Mouse (Mus musculus) kidney, adult 11 months (tissue): ENCODE measurements around the gene Grem2.

Experiments
- DNase-seq: peaks from one replicate; pipeline ENCODE4 v3.0.0; 2022

Grem2 gene

DNA sequence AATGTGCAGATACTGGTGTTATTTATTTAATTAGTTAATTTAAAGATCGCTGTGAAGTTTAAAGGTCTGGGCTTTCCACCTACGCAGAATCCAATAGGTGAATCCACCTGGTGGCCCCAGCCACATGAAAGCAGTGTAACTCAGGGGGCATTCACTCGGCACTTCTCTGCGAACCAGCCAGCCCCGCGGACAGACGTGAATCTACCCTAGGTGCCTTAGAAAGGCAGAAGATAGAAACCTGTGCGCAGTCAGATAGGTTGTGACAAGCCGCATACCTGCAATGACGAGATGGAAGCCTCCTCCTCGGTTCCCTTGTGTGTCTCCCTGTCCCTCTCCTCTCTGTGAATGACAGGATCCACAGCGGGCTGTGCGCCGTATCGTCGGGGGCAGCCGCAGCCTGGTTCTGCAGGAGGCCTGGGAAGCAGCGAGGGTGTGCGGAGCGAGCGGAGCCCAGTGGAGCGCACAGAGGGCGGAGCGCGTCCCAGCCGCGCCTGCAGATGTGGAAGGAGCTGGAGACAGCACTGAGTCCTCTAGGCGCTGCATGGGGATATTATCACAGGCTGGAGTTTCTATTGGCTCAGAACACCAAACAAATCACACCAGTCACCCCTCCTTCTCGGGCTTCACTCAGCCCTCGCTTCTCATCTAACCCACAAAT is at the start of gene Grem2:
Grem2 (minus strand) TSS at position 522 of the 658 bp plus-strand sequence.
- no peak for DNase-seq

DNA sequence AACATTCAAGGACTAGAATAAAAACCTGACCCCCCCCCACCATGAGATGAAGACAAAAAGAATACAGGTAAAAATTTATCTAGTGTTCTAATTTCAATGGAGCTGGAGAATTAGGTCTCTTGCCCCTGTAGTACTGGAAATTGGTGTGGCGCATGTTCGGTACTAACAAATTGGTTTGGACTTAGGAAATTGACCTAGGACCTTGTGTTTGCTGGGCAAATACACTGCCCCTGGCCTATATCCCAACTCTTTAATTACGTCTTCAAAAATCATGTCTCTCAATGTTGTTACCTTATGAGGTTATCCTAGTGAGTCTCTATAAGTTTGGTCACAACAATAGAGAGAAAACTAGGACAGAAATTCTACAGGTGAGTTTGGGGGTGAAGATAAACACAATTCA is 38.2 kb upstream of the Grem2 start:
- no peak for DNase-seq

DNA sequence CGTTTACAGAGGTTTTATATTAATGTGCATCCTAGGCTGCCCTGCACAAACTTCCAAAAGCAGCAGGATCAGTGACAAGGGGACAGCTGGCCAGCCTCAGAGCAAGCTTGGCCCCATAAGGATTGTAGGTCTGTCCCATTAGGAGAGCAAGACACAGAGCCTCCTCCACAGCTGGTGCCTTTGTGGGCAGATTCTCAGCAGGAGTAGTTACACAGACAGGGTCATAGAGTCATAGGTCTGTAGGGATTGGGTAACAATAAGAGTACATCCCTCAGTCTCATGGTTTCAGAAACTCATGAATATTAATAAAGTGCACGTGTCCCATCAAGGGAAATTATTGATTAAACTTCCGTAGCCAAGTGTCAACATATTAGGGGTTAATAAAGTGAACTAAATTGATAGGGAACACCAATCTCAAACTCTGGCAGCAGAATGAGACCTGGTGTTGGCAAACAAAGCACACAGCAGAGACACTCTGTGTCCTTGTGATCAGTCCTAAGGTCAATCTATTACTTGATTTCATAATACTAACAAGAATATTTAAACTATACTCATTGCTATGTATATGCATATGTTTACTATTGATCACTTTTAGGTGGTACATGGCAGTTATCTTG is 9.5 kb upstream of the Grem2 start:
- DNase-seq: no peak

DNA sequence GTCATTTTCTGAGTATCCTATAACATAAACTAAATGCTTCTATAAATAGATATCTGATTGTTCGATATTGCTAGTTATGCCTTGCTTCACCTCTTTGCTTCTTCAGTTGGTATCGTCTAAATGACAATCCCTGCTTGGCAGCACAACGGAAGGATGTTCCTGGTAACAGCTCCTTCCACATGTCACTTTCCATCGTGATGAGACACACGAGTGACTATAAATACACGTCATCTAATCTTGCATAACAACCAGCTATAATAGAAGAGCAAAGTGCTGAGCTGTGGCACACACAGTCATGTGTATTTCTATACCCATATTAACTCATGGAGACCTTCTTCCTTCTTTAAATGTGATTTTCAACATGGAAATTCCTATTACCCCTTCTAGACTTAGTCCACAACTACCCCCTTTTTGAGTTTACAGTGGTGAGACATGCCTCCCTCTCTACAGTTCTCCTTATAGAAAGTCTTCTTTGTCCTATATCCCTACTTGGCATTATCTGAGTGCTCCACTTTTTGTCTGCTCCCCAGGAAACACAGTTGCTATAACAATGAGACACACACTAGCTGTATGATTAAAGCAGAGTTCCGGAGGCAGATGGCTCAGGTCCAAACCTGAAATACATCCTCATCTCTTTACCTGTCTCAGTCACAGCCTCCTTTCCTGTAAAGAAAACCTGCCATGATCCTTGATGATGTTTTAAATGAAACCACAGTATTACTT is 8.0 kb upstream of the Grem2 start:
- no peak for DNase-seq

DNA sequence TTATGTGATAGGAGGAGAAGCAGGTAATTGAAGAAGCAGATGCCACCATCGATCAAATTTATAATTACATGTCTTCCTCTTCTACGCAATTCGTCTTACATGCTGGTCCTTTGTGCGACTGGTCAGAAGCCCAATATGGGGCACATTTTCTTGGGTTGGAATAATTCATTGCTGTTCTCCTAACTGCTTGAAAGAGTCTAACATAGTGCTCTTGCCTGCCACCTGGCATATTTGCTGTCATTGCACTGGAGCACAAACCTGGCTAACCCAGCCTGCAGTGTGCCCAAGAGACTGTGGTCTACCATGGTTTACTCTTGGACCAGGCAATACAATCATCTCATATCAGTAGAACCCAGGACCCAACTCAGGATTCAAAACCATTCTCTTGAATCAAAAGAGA is 2.7 kb downstream of the Grem2 start:
- DNase-seq: no peak

DNA sequence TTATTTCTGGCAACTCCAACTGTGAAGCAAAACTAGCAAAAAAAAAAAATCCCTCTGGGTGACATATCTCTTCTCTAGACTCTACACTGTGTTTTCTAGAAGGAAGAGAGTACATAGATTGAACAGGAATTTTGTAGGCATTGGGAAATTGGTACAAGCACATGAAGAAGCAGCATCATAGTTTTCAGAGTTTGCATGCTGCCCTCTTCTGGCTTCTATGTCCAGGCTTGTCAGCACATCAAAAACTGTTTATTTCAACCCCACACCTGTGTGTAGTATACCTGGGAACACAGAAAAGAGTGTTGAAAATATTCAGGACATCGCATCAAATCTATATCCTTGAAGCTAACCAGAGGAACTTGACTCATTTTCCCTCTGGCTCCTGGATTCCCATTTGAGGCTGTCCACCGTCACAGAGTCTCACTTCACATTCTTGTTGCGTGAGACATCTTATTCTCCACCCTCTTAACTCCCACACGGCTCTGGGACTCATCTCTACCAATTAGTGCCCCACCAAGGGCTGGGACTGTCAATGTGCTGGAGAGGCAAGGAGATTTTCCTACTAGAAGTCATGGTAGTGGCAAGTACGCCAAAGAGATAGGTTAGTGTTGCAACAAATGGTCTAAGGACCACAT is 3.3 kb downstream of the Grem2 start:
- no peak for DNase-seq

DNA sequence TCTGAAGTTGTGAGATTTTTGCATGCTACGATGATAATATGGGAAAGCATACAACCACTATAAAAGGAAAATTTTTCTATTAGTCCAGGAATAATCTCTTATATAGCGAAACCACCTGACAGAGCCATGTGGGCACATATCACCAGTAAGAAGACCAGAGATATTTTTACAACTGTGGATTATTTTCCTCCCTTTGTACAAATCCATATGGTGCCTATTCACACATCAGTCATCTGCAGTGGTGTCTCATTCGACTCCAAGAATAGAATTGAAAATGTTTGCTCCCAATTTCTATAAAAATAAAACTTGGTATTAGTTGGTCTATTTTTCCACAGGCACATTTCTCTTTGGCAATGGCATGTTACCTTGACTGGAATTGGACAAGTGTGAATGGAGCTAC is 11.8 kb downstream of the Grem2 start:
- no peak for DNase-seq

DNA sequence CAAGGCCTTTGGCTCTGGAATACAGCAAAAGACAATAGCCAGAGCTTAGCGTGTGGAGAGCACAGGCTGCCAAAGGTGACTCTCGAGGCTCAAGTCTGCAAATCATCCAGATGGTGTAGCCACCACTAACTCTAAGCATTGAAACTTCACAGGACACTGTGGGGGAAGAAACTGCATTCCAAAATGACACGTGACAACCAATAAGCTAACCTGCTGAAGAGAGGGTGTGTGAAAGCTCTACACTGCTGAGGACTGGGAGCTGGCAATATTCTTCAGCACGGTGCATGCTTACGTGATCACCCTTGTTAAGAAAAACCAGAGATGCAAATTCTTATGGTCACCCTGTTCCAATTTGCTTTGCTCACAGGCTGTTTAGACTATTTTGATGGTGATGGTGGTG is 13.4 kb downstream of the Grem2 start:
- DNase-seq: no peak

DNA sequence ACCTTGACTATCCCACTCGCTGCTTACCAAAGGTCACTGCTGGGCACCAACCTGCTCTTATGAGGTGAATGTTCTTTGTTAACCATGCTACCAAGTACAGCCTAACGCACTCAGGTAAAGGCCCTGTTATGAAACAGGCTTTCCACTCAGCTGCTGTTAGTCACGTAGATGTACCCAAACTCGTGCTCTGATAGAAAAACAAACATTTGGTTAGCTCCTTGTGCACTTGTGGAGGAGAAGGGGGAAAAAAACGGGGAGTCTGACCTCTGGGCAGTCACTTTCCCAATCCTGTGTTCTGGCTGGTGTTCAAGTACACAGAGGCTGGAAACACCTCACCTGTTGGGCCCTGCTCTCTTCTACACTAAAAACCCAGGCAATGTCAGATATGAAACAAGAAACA is 14.0 kb downstream of the Grem2 start:
- no peak for DNase-seq

DNA sequence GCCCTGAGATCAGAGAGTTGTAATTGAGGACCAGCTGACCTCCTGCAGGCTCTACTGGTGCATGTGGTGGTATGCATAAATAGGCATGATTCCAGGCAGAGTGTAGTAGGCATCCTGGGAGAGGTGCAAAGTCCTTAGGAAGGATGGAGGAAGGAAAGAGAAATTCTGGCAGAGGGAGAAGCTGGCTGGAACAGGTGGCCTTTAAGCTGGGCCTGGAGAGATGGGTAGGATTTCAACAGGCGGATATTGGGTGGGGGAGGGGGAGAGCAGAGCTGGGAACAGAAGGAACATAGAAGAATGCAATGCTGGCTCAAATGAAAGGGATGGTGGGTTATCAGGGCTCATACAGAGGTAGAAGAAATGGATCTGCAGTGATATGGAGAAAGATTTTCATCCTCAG is 18.9 kb downstream of the Grem2 start:
- no peak for DNase-seq

DNA sequence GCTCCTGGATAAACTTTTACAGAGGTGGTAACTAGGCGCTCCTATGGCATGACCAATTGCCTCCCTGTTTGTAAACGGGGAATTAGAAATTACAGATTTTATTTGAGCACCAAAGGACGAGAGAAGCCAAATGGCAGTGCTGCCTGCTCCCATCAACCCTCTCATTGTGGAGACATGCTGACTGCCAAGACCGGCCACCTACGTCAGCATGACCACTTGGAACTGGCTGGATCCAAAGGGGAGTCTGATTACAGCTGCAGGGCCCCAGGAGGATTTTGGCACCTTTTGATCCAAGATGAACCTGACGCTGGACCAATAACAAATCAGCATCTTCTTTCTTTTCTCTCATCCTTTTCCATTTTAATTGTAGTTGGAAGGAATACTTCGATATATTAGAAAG is 29.1 kb downstream of the Grem2 start:
- no peak for DNase-seq

DNA sequence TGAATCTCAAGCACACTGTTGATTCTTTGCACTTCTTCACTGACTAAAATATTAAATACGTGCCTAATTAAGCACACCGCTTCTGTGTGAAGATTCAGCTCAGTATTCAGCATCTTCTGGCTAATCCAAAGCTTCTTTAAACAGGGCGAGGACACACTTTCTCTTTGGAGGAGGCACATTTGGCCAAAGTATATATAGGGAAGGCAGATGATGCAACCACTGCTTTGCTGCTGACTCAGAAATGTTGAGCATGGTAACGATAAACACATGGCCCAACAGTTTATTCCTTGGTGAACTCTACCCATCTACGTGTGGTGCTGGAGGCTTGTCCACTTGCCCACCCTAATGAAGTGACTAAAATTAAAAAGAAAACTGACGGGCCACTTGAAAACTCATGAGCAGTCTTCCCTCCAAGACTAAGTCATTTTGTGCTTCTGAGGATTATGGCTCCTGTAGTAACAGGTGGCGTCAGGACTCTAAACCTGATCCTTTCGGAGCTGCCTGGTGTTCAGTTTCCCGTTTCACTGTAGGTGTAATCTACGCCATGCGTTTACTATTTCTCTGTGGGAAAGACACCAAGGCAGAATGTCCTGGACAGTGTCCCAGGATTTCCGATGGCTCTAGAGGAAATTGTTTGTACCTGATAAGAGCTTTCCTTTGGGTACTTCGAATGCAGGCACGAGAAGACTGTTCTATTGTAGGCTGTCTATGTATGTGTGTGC is 32.8 kb downstream of the Grem2 start:
- no peak for DNase-seq

DNA sequence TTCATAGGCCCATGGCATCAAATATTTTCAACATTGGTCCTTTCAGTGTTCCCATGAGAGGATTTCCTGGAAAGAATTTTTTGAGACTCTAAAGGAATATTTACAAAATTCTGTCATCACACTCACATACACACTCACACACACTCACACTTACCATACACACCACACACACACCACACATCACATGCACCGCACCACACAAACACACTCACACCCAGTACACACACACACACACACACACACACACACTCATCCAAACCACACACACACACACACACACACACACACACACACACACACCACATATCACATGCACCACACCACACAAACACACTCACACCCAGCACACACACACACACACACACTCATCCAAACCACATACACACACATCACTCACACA is 33.5 kb downstream of the Grem2 start:
- no peak for DNase-seq

DNA sequence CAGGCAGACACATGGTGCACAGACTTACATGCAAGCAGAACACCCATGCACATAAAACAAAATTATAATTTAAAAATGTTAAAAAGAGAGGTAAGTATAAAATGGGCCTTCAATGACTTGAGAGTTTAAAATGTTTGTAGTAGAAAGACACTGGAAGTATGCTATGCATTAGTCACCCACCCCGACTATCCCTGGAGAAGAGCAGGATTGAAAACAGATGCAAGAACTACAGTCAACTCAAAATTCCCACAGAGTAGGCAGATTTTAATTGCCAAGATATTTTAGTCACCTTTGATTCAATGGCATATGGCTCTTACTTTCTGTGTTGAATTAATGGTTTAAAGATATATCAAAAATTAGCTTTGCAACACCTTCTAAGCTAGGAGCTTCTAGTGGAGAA is 39.1 kb downstream of the Grem2 start:
- no peak for DNase-seq

DNA sequence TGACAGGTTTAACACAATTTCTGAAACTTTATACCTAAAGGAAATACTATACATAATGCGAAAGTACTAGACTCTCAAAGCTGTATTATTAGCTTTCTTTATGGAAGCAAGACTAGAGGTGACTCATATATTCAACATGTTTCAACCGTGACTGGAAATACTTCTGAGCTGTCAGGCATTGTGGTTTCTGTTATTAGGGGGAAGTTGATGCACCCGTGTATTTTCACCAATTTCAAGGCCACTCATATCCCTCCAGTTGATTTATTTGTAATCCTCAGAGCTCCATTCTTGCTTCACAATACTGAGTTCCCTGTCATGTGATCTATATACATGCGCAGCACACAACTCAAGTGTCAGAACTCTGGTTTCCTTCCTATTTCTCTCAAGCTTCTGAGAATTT is 46.4 kb downstream of the Grem2 start:
- no peak for DNase-seq

DNA sequence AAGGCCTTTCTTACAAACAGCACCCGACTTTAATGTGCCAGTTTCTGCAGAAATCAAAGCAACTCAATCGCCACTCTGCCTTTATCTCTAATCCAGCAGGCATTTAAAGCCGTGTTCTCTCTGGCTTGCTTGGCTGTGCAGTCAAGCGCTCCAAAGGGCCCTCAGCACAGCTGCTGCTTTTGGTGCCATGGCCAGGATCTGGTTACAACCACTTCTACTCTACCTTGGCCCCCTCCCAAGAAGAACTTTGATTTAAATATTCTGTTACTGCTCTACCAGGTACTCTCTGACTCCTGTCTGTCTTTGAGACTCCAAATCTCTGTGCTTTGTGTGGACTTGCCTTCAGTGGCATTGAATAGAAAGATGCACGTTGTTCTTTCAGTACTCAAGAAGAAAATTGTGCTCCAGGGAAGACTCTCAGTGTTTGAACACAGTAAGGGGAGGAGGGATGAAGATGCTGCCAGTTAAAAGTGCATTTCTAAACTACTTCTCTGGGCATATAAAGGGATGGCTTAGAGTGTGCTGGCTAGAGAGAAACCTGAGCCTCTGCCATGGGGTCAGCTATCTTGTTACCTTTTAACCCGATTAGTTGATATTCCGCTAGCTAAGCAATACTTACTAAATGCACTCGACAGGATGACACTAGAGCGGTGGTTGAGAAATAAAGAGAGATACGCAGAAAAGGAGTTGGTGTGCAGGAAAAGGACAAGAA is 61.1 kb downstream of the Grem2 start:
- peak; percentile 51 for DNase-seq

DNA sequence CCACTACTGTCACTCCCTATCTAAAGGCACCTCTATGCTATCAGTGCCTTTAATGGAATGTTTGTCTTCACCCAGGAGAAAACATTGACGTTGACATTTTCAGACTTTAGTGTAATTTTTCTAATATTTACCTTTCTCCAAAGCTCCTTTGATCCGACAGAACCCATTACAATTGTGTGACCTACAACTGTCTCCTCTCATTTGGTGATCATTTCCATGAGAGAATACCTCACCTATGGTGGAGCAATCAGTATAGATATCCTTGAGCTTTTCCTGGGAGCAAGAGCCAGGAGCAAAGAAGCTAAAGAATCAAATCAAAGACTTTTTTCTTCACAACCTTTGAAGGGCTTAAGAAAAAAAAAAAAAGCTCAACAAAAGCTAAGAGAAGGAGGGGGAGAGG is 65.4 kb downstream of the Grem2 start:
- no peak for DNase-seq

DNA sequence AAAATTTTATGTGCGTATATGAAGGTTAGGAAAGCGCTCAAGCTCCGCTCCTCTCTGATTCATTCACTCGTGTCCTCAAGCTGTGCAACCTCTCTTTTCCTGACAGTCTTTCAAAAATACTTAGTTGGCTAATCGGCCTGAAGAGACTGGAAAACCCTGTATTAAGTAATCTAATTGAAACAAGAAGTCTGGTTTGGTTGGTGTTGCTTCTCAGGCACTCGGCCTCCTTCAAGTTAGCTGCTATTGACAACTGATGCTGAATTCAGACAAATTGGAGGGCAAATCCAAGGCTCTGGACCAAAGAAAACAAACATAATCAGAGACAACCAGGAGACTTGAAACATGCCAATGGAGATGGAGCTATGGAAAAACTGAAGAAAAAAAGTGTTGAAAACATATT is 76.8 kb downstream of the Grem2 start:
- no peak for DNase-seq

DNA sequence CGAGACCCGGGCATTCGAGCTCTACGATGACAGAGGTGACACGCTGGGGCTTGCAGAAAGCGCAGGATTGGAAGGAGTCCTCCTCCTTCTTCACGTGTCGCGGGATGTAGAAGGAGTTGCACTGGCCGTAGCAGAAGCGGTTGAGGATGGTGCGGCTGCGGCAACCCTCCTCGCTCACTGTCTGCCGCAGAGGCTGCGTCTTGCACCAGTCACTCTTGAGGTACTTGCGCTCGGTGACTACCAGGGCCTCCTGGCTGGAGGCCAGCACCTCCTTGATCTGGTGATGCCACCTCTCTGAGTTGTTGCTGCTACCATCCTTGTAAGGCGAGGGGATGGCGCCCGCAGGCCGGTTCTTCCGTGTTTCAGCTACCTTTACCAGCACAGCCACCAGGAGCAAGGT is 84.8 kb downstream of the Grem2 start:
- DNase-seq: no peak

DNA sequence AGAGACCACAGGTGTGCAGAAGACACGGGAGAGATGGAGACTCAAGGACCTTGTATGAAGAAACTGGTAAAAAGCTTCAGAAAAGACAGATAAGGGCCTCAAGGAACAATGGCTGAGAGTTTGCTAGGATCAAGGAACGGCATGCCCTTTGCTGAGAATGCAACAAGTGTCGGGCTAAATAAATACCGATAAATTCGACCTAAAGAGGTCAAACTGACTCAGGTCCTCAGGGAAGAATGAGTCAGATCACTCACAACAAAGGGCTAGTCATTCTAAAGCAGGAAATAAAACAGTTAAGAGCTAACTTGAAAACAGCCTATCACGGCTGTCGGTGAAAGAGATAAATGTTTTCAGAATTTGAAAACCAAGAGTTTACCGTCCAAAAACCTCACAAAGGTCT is 95.1 kb downstream of the Grem2 start:
- DNase-seq: no peak

DNA sequence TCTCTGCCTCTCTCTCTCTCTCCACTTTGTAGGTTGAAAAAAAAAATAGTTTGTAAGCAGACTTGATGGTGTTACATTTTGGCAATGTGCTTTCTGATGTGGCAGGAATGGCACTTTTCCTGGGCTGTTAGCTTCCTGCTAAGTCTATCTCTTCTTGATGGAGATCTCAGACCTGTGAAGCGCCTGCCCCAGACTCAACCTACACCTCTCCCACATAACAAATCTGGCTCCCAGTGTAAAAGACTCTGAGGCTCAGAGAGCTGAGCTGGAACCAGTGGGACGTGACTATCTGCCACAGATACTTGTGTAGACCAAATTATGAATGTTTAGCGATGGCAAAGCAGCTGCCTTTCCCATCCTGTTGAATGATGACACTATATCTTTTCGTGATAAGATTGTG is 109.8 kb downstream of the Grem2 start:
- no peak for DNase-seq

DNA sequence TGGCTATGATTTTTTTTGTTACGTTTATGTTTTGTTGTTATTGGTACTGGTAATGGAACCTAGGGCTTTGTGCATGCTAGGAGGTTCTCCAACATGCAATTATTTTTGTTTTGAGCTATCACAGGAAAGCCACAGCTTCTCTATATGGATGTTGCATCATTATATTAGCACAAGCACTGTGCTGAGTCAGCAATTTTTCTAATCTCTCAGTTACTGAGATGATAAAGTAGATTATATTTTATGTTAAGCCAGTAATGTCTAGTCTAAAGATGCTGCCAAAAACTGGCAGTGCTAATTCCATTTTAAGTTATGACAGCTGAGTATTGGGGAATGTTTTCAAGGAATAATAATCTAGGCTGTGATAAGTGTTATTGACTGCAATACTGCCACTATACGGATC is 133.0 kb downstream of the Grem2 start:
- DNase-seq: no peak
